Mouse (Mus musculus) thymus, postnatal 4 days (tissue): Measurements from ENCODE around the gene Rp2.
"Not testable (repeated sequence)": the region's sequence is repeated elsewhere in the genome, so short reads cannot be mapped to it uniquely, and the experiment has no call there.

Experiments used
- DNase-seq: peaks from one replicate; pipeline ENCODE4 v3.0.0; 2021

Gene Rp2

GRCm38 (mm10) chrX:20364391-20365365, at the start of gene Rp2:
Gene Rp2 (plus strand): TSS chrX:20364481.
- peak; percentile 81 for DNase-seq

- no peak for DNase-seq
These were observed 31.5 kb upstream of the Rp2 start for GRCm38 (mm10) chrX:20332756-20333155.

- DNase-seq = peak; percentile 72
These were observed 28.6 kb upstream of the Rp2 start for GRCm38 (mm10) chrX:20335722-20336121.

GRCm38 (mm10) chrX:20344980-20345379, 19.3 kb upstream of the Rp2 start:
- DNase-seq = no peak

GRCm38 (mm10) chrX:20346355-20346754, 17.9 kb upstream of the Rp2 start:
- no peak for DNase-seq

- not testable (repeated sequence) for DNase-seq
These were observed 14.0 kb upstream of the Rp2 start for GRCm38 (mm10) chrX:20350241-20350640.

GRCm38 (mm10) chrX:20355283-20355682, 9.0 kb upstream of the Rp2 start:
- DNase-seq = no peak

GRCm38 (mm10) chrX:20356309-20356708, 8.0 kb upstream of the Rp2 start:
- DNase-seq = no peak

GRCm38 (mm10) chrX:20366036-20366435, 1.8 kb downstream of the Rp2 start:
- no peak for DNase-seq

- DNase-seq = no peak
These were observed 15.2 kb downstream of the Rp2 start for GRCm38 (mm10) chrX:20379347-20380014.

- DNase-seq = no peak
These were observed 18.0 kb downstream of the Rp2 start for GRCm38 (mm10) chrX:20382260-20382659.

GRCm38 (mm10) chrX:20387006-20387405, 22.7 kb downstream of the Rp2 start:
- DNase-seq = no peak

- DNase-seq = not testable (repeated sequence)
These were observed 27.7 kb downstream of the Rp2 start for GRCm38 (mm10) chrX:20391964-20392363.

- no peak for DNase-seq
These were observed 28.7 kb downstream of the Rp2 start for GRCm38 (mm10) chrX:20392942-20393341.

- no peak for DNase-seq
These were observed 39.8 kb downstream of the Rp2 start for GRCm38 (mm10) chrX:20404068-20404467.

GRCm38 (mm10) chrX:20406909-20407308, 42.6 kb downstream of the Rp2 start:
- DNase-seq = no peak

GRCm38 (mm10) chrX:20407676-20408075, 43.4 kb downstream of the Rp2 start:
- DNase-seq = no peak

- no peak for DNase-seq
These were observed 47.1 kb downstream of the Rp2 start for GRCm38 (mm10) chrX:20411382-20411781.

GRCm38 (mm10) chrX:20412221-20412620, 47.9 kb downstream of the Rp2 start:
- DNase-seq = no peak

- DNase-seq = no peak
These were observed 50.8 kb downstream of the Rp2 start for GRCm38 (mm10) chrX:20414885-20415622.

- no peak for DNase-seq
These were observed 54.2 kb downstream of the Rp2 start for GRCm38 (mm10) chrX:20418461-20418860.

- DNase-seq = no peak
These were observed 55.3 kb downstream of the Rp2 start for GRCm38 (mm10) chrX:20419536-20419935.

- DNase-seq = peak; percentile 85
These were observed 61.0 kb downstream of the Rp2 start, which contains the start of gene Jade3 for GRCm38 (mm10) chrX:20425140-20425838. Gene Jade3 (plus strand): TSS chrX:20425688.
